Mouse (Mus musculus) embryonic facial prominence, embryonic 14.5 days (tissue): ENCODE results near the gene Lbhd1. TPM values are rescaled to one million over a fixed set of nuclear protein-coding genes. Genes with fewer than 3 reads are reported as not detected.
"Not testable (repeated sequence)": the region's sequence is repeated elsewhere in the genome, so short reads cannot be mapped to it uniquely, and the experiment has no call there.

Source experiments
- ATAC-seq: fragments of 200-750 bp; cut with Nextera tagmentation; 2 replicates; pipeline ENCODE4 v1.8.0; 2017; ENCODE audit warnings: low read depth, moderate number of reproducible peaks, moderate TSS enrichment
- DNase-seq: peaks from one replicate; pipeline ENCODE4 v3.0.0-alpha.2; 2015; ENCODE audit warnings: low spot score
- H3K27ac ChIP-seq: fragments of 300-500 bp; sonication (generic); replicated peaks from 2 replicates; pipeline ENCODE4 v1.5.1; 2014; ENCODE audit warnings: low read depth, mild to moderate bottlenecking, low read length, moderate library complexity
- H3K27me3 ChIP-seq: fragments of 300-500 bp; sonication (generic); replicated peaks from 2 replicates; pipeline ENCODE4 v1.6.1; 2014; ENCODE audit warnings: low read length; ENCODE audit not compliant: control insufficient read depth, insufficient read depth
- H3K36me3 ChIP-seq: fragments of 300-500 bp; sonication (generic); 2 replicates; pipeline ENCODE4 v1.6.1; 2014; ENCODE audit warnings: low read length, mixed read lengths; ENCODE audit not compliant: control insufficient read depth, insufficient read depth
- H3K4me1 ChIP-seq: fragments of 300-500 bp; sonication (generic); 2 replicates; pipeline ENCODE4 v1.6.1; 2014; ENCODE audit warnings: antibody characterized with exemption, low read length; ENCODE audit not compliant: control insufficient read depth, insufficient read depth
- H3K4me2 ChIP-seq: fragments of 300-500 bp; sonication (generic); 2 replicates; pipeline ENCODE4 v1.6.1; 2014; ENCODE audit warnings: low read depth, mild to moderate bottlenecking, low read length, moderate library complexity, mixed read lengths
- H3K4me3 ChIP-seq: fragments of 300-500 bp; sonication (generic); 2 replicates; pipeline ENCODE4 v1.5.1; 2014; ENCODE audit warnings: low read depth, mild to moderate bottlenecking, low read length
- H3K9ac ChIP-seq: fragments of 300-500 bp; sonication (generic); 2 replicates; pipeline ENCODE4 v1.6.1; 2014; ENCODE audit warnings: low read depth, mild to moderate bottlenecking, low read length, moderate library complexity, mixed read lengths
- H3K9me3 ChIP-seq: fragments of 300-500 bp; sonication (generic); 2 replicates; pipeline ENCODE4 v1.6.1; 2016; ENCODE audit warnings: low read length; ENCODE audit not compliant: control insufficient read depth
- WGBS: fragments of 180-500 bp; shearing (Covaris S2); extraction: QIAGEN DNeasy Blood & Tissue Kit; methylation state at CpG from one replicate; pipeline ENCODE4 v1.1.7; 2014; 5-methylcytosine and 5-hydroxymethylcytosine counted together
- polyA plus RNA-seq: library from polyadenylated mRNA; unstranded; fragments of >200 nt; fragmentation: Nextera tagmentation; extraction: Ambion mirVana; gene quantifications from 2 replicates; pipeline ENCODE4 v1.2.1, GENCODE M21; 2014

The Lbhd1 gene
- 60.2 and 68.8 TPM in 2 replicates for polyA plus RNA-seq

DNA sequence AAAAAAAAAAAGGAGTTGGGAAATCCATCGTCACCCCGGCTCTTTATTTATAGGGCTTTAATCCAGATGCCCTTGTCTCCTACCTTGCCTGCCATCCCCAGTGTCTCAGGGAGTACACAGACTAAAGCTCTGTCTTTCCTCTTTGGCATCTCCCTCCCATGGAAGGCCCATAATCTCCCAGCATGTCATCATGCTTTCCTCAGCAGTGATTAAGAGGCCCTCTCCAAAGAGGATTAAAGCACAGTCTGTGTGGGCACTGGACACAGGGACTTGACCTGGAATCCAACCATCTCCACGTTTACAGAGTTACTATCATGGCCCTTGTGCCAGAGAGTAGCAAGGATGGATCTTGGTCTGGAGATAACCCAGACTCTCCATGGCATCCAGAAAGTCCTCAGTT is at the start of gene Lbhd1, which contains the start of gene Gm49403:
Gene Lbhd1, plus strand, starts transcription at position 117 of the 400 bp plus-strand sequence.
Gene Gm49403, plus strand, starts transcription at position 315 of the 400 bp plus-strand sequence.
- DNase-seq (no peak), ATAC-seq (no peak)
- Histone ChIP-seq H3K4me2 (no peak within 1 kb of the TSS), H3K27ac (no peak within 1 kb of the TSS), H3K36me3 (no peaks in the 10 kb centered on the region), H3K27me3 (no peaks in the 10 kb centered on the region), H3K9me3 (no peaks in the 10 kb centered on the region), H3K9ac (no peak within 1 kb of the TSS), H3K4me1 (peaks cover 14% of the 10 kb centered on the region), H3K4me3 (no peak within 1 kb of the TSS)
- WGBS = 75% methylated on average over 3 of the region's 3 CpGs

GRCm38 (mm10) chr19:8836327-8836726 is 47.2 kb upstream of the Lbhd1 start:
- H3K4me2 ChIP-seq, H3K9ac ChIP-seq, H3K27ac ChIP-seq, H3K27me3 ChIP-seq, H3K9me3 ChIP-seq, ATAC-seq, DNase-seq, H3K4me3 ChIP-seq: not testable (repeated sequence)
- Histone ChIP-seq H3K4me1 (peaks cover 23% of the 10 kb centered on the region), H3K36me3 (peaks cover 46% of the 10 kb centered on the region)
- 96% methylated on average over 10 of the region's 10 CpGs for WGBS

- Histone ChIP-seq H3K27me3 (no peaks in the 10 kb centered on the region), H3K9ac (peak within 1 kb of the TSS; percentile 73), H3K27ac (peak within 1 kb of the TSS; percentile 97), H3K4me1 (peaks cover 23% of the 10 kb centered on the region), H3K36me3 (peaks cover 38% of the 10 kb centered on the region), H3K9me3 (no peaks in the 10 kb centered on the region), H3K4me3 (peak within 1 kb of the TSS; percentile 44), H3K4me2 (peak within 1 kb of the TSS; percentile 63)
- DNase-seq (peak; percentile 92), ATAC-seq (peak; percentile 84)
- WGBS = under 1% methylated on average over 28 of the region's 38 CpGs
These were observed 46.2 kb upstream of the Lbhd1 start, which contains the start of gene Bscl2 for GRCm38 (mm10) chr19:8837251-8837791. Gene Bscl2, plus strand, starts transcription at chr19:8837467.

DNA sequence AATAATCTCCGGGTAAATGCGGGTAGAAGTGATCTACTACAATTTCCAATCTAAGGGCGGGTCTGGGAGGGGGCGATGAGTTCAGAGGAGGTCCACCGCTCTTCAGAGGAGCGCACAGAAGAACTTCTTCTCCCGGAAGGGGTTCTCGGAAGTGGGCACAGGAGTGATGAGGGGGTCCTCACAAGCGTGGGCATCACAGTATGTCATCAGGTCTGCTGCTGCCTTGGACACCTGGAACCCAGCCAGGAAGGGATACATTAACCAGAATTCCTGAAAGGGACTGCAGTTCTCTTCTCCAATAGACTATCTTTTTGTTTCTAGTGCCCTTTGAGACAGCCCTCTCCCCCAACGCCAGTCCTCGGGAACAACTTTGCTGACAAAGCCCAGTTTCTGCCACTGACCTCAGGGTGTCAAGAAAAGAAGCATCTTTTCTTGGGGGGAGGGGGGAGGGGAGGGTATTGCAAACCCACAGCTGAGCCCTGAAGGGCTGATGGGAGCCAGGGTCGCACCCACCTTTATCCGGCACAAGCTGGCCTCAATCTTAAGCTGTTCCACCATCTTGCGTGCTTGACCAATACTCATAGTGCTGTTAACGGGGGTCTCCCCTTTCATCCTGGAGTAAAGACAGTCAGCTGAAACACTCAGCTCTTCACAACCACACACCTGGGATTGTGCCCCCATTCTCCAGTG is 45.3 kb upstream of the Lbhd1 start:
- H3K4me2 ChIP-seq = peak overlapping the region; percentile 63
- DNase-seq (peak; percentile 33), ATAC-seq (0 out of 2 replicates have a peak, but pooled peaks have one; percentile 13)
- peaks cover 23% of the 10 kb centered on the region for H3K4me1 ChIP-seq
- H3K27ac ChIP-seq = peak overlapping the region; percentile 97
- H3K27me3 ChIP-seq = no peaks in the 10 kb centered on the region
- peak overlapping the region; percentile 44 for H3K4me3 ChIP-seq
- peaks cover 35% of the 10 kb centered on the region for H3K36me3 ChIP-seq
- H3K9ac ChIP-seq = peak overlapping the region; percentile 73
- WGBS = 13% methylated on average over 15 of the region's 15 CpGs
- no peaks in the 10 kb centered on the region for H3K9me3 ChIP-seq

GRCm38 (mm10) chr19:8839103-8839907 is 44.2 kb upstream of the Lbhd1 start, which contains the start of gene Gng3:
Gene Gng3, minus strand, starts transcription at chr19:8839194.
- peak within 1 kb of the TSS; percentile 97 for H3K27ac ChIP-seq
- H3K36me3 ChIP-seq = peaks cover 24% of the 10 kb centered on the region
- DNase-seq = peak; percentile 55
- no peaks in the 10 kb centered on the region for H3K27me3 ChIP-seq
- peak within 1 kb of the TSS; percentile 44 for H3K4me3 ChIP-seq
- WGBS = 56% methylated on average over 11 of the region's 11 CpGs
- ATAC-seq = peak; percentile 64
- peaks cover 23% of the 10 kb centered on the region for H3K4me1 ChIP-seq
- peak within 1 kb of the TSS; percentile 73 for H3K9ac ChIP-seq
- H3K4me2 ChIP-seq = peak within 1 kb of the TSS; percentile 75
- no peaks in the 10 kb centered on the region for H3K9me3 ChIP-seq

DNA sequence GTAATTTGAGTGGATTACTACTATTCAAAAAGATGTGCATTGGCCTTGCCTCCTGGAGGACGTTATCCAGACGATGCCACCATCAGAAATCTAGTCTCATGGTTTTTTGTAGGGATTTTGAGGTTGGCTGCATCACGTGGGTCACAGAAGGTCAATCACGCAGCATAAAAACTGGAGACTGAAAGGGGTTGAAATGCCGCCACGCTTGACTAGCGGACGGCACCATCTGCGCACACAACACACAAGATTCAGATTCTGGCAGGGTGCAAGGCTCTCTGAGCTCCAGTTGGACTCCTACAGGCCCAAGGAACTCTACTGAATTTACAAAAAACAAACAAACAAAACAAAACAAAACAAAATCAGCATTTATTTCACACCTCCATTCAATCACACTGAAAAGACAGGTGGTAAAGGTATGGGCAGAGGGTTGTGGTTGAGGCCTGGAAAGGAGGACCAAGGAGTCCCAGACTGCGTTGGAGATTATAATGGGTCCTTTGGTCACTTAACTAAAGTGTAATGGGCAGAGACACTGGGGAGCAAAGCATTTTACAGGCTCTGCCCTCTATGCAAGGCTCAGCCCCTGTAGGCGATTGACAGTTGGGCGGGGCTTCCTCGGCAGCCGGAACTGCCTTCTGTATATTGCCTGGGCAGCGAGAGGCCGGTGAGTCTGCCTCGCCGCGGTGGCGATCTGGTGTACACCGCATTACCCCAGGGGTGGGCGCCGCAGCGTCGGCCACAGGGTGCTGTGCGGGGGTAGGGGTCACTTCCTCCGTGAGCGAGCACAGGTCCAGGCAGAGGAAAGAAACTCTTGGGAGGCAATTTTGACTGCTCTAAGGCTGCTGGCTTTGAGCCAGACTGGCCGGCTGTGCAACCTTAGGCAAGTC is 43.4 kb upstream of the Lbhd1 start:
- peak overlapping the region; percentile 46 for H3K4me3 ChIP-seq
- no peaks in the 10 kb centered on the region for H3K27me3 ChIP-seq
- DNase-seq = peak; percentile 84
- ATAC-seq = peak; percentile 32; the same call in 1 of the 2 replicates
- peak overlapping the region; percentile 75 for H3K4me2 ChIP-seq
- peaks cover 16% of the 10 kb centered on the region; the same call in 1 of the 2 replicates for H3K36me3 ChIP-seq
- peak overlapping the region; percentile 73 for H3K9ac ChIP-seq
- H3K27ac ChIP-seq = no peak overlapping the region
- no peaks in the 10 kb centered on the region for H3K9me3 ChIP-seq
- 23% methylated on average over 29 of the region's 29 CpGs for WGBS
- H3K4me1 ChIP-seq = peaks cover 23% of the 10 kb centered on the region

DNA sequence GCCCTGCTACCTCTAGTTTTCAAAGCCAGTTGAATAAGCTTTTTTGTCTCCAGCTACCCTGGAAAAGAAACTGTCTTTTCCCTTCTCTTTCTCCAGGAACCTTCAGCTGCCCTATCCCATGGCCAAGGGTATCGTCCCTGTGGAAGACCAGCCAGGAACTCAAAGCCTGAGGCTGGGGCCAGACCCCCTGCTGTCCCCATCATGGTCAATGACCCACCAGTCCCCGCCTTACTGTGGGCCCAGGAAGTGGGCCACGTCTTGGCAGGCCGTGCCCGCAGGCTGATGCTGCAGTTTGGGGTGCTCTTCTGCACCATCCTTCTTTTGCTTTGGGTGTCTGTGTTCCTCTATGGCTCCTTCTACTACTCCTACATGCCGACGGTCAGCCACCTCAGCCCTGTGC is 42.5 kb upstream of the Lbhd1 start:
- DNase-seq (no peak), ATAC-seq (no peak)
- H3K36me3 ChIP-seq = peaks cover 15% of the 10 kb centered on the region; the same call in 1 of the 2 replicates
- no peaks in the 10 kb centered on the region for H3K9me3 ChIP-seq
- H3K27ac ChIP-seq = no peak overlapping the region
- H3K9ac ChIP-seq = no peak overlapping the region; the same call in 1 of the 2 replicates
- peaks cover 23% of the 10 kb centered on the region for H3K4me1 ChIP-seq
- WGBS = 85% methylated on average over 7 of the region's 7 CpGs
- peak overlapping the region; percentile 75 for H3K4me2 ChIP-seq
- no peaks in the 10 kb centered on the region for H3K27me3 ChIP-seq
- peak overlapping the region; percentile 46; the same call in 1 of the 2 replicates for H3K4me3 ChIP-seq
